Comparison of ENCODE assay signal across 9 mouse cellular contexts in the genomic region with DNA sequence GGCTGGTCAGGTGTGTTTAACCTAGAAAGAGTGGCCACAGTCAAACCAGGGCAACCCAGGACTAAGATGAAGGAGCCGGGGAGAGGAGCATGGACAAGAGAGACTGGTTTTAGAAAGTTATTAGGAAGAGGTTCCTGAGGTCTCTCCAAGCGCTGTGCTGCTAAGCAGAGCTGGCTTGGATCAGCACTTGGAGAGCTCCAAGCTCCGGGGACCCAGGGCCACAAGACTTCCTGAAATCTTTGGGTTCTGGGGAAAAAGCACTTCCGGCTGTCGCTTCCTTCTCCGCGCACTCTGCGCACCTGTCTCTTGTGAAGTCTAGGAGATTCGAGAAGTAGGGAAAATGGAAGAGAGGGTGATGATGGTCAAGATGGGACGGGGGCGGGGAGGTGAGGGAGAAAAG. TPM values are rescaled to one million over a fixed set of nuclear protein-coding genes. Genes with fewer than 3 reads are reported as not detected.
A peak's percentile ranks its signal among the peaks of the same experiment; 100 is the strongest.
DNase-seq lines count a peak whose midpoint lies in the region; ATAC-seq lines count a peak whose summit lies in the region.
"Had no signal": no experiment of that assay in that cellular context is flagged by ENCODE, and none has a peak within 500 bp of the region (broad histone marks: within the 10 kb centered on the region; RNA-seq: fewer than 3 reads in every experiment).

No protein-coding gene starts in this region.

- no peak for DNase-seq in heart, adult 8-10 months (ENCODE audit: low spot score)
- peak; percentile 56 for DNase-seq in ES-CJ7 (ENCODE audit: low read depth, low spot score)
- peak; percentile 51 for DNase-seq in mesoderm, embryonic 11.5 days (ENCODE audit: low read depth, low spot score)
- DNase-seq in gastrocnemius, postnatal 36 days = no peak
- no peak for DNase-seq in left cerebral cortex, adult 8-10 months (ENCODE audit: low spot score in 2 of 2)

- no peak overlapping the region for H3K27ac ChIP-seq in heart, embryonic 12.5 days (ENCODE audit: poor library complexity, severe bottlenecking)
- H3K27ac ChIP-seq in forebrain, embryonic 15.5 days (replicated peaks) = 0 out of 2 replicates have a peak overlapping the region, but pooled peaks have one; percentile 95
- H3K27ac ChIP-seq: lung, embryonic 15.5 days had no signal

- intact Hi-C loops in gastrocnemius, postnatal 36 days (cut with DNase I) = no loop called here

- peaks cover 35% of the 10 kb centered on the region for H3K27me3 ChIP-seq in heart, embryonic 12.5 days (replicated peaks)
- H3K27me3 ChIP-seq in forebrain, embryonic 15.5 days = no peaks in the 10 kb centered on the region

- H3K9ac ChIP-seq in heart, embryonic 12.5 days = no peak overlapping the region
- peak overlapping the region; percentile 86 for H3K9ac ChIP-seq in forebrain, embryonic 15.5 days (replicated peaks)
- H3K9ac ChIP-seq: lung, embryonic 15.5 days had no signal

- H3K9me3 ChIP-seq in heart, embryonic 12.5 days (replicated peaks) = no peaks in the 10 kb centered on the region
- no peaks in the 10 kb centered on the region for H3K9me3 ChIP-seq in forebrain, embryonic 15.5 days
- H3K9me3 ChIP-seq: lung, embryonic 15.5 days had no signal

- 0 out of 2 replicates have a peak overlapping the region, but pooled peaks have one; percentile 10 for H3K4me3 ChIP-seq in heart, embryonic 12.5 days
- H3K4me3 ChIP-seq in forebrain, embryonic 15.5 days = peak overlapping the region; percentile 69
- H3K4me3 ChIP-seq: lung, embryonic 15.5 days had no signal

- H3K4me1 ChIP-seq in heart, embryonic 12.5 days (replicated peaks) = peaks cover 37% of the 10 kb centered on the region
- peaks cover 65% of the 10 kb centered on the region for H3K4me1 ChIP-seq in forebrain, embryonic 15.5 days
- H3K4me1 ChIP-seq: lung, embryonic 15.5 days had no signal

- ATAC-seq in heart, embryonic 12.5 days (ENCODE audit: insufficient number of reproducible peaks, low FRiP score) = no peak
- ATAC-seq in forebrain, embryonic 15.5 days (replicated peaks) = no peak
- no peak for ATAC-seq in megakaryocyte-erythroid progenitor cell, adult 5-6 weeks (replicated peaks; ENCODE audit: low FRiP score, low TSS enrichment, poor library complexity, severe bottlenecking)

- peak overlapping the region; percentile 56 for H3K4me2 ChIP-seq in heart, embryonic 12.5 days
- H3K4me2 ChIP-seq in forebrain, embryonic 15.5 days (replicated peaks) = peak overlapping the region; percentile 86
- H3K4me2 ChIP-seq: lung, embryonic 15.5 days had no signal

- H3K36me3 ChIP-seq in heart, embryonic 12.5 days = no peaks in the 10 kb centered on the region
- H3K36me3 ChIP-seq in forebrain, embryonic 15.5 days = peaks cover 14% of the 10 kb centered on the region
- H3K36me3 ChIP-seq: lung, embryonic 15.5 days had no signal

- 3% methylated on average over 11 of the region's 11 CpGs for WGBS in heart, embryonic 12.5 days
- whole genome bisulfite sequencing in forebrain, embryonic 15.5 days = 20% methylated on average over 11 of the region's 11 CpGs

RNA-seq across cellular contexts. Expression of gene Riiad1, which starts 0.6 kb away (rescaled TPM):
- 5.3 and 5.7 TPM in 2 replicates for polyA plus RNA-seq in heart, embryonic 12.5 days (2016; fragmentation: Nextera tagmentation; extraction: Ambion mirVana)
- 1 to 10 TPM in 3 of 4 experiments, under 1 TPM in 1; 0.95 to 2.1 (median 1.1) TPM for total RNA-seq in heart, adult 8-10 months (2022)
- polyA plus RNA-seq in forebrain, embryonic 15.5 days (2015; fragmentation: Nextera tagmentation; extraction: Ambion mirVana) = 14.1 and 18.0 TPM in 2 replicates
- total RNA-seq in megakaryocyte-erythroid progenitor cell, adult 5-6 weeks (2014; fragmentation: Nextera tagmentation) = 3.9 TPM in 1 of 2 replicates, not detected in the other
- not detected in 2 replicates for total RNA-seq in megakaryocyte-erythroid progenitor cell, adult 5-6 weeks (2017)
- 1 to 10 TPM; 5.5 to 8.3 TPM for total RNA-seq in gastrocnemius, postnatal 36 days (2021)
- 1 to 10 TPM; 5.2 to 6.9 (median 6.1) TPM for total RNA-seq in left cerebral cortex, adult 8-10 months (2022)

RNA-seq across cellular contexts. Expression of gene Celf3, which starts 1.5 kb away (rescaled TPM):
- polyA plus RNA-seq in heart, embryonic 12.5 days (2016; fragmentation: Nextera tagmentation; extraction: Ambion mirVana) = 1.1 and 1.7 TPM in 2 replicates
- under 1 TPM in 1 of 4 experiments, not detected in 3; 0.12 TPM for total RNA-seq in heart, adult 8-10 months (2022)
- 331 and 337 TPM in 2 replicates for polyA plus RNA-seq in forebrain, embryonic 15.5 days (2015; fragmentation: Nextera tagmentation; extraction: Ambion mirVana)
- total RNA-seq in megakaryocyte-erythroid progenitor cell, adult 5-6 weeks (2014; fragmentation: Nextera tagmentation) = not detected in 2 replicates
- not detected in 2 replicates for total RNA-seq in megakaryocyte-erythroid progenitor cell, adult 5-6 weeks (2017)
- total RNA-seq in gastrocnemius, postnatal 36 days (2021) = not detected
- total RNA-seq in left cerebral cortex, adult 8-10 months (2022) = 100 to 1,000 TPM; 136 to 175 (median 139) TPM

RNA-seq across cellular contexts. Expression of gene Oaz3, which starts 35.8 kb away (rescaled TPM):
- 0.57 TPM in 1 of 2 replicates, not detected in the other for polyA plus RNA-seq in heart, embryonic 12.5 days (2016; fragmentation: Nextera tagmentation; extraction: Ambion mirVana)
- under 1 TPM in 1 of 4 experiments, not detected in 3; 0.41 TPM for total RNA-seq in heart, adult 8-10 months (2022)
- 1.6 and 1.7 TPM in 2 replicates for polyA plus RNA-seq in forebrain, embryonic 15.5 days (2015; fragmentation: Nextera tagmentation; extraction: Ambion mirVana)
- total RNA-seq in megakaryocyte-erythroid progenitor cell, adult 5-6 weeks (2014; fragmentation: Nextera tagmentation) = not detected in 2 replicates
- not detected in 2 replicates for total RNA-seq in megakaryocyte-erythroid progenitor cell, adult 5-6 weeks (2017)
- not detected for total RNA-seq in gastrocnemius, postnatal 36 days (2021)
- total RNA-seq in left cerebral cortex, adult 8-10 months (2022) = not detected

RNA-seq across cellular contexts. Expression of gene Mrpl9, which starts 36.4 kb away (rescaled TPM):
- polyA plus RNA-seq in heart, embryonic 12.5 days (2016; fragmentation: Nextera tagmentation; extraction: Ambion mirVana) = 57.4 and 62.0 TPM in 2 replicates
- 10 to 100 TPM; 57.4 to 69.0 (median 61.9) TPM for total RNA-seq in heart, adult 8-10 months (2022)
- 61.7 and 62.7 TPM in 2 replicates for polyA plus RNA-seq in forebrain, embryonic 15.5 days (2015; fragmentation: Nextera tagmentation; extraction: Ambion mirVana)
- 47.9 and 62.5 TPM in 2 replicates for total RNA-seq in megakaryocyte-erythroid progenitor cell, adult 5-6 weeks (2014; fragmentation: Nextera tagmentation)
- 92.4 and 99.0 TPM in 2 replicates for total RNA-seq in megakaryocyte-erythroid progenitor cell, adult 5-6 weeks (2017)
- total RNA-seq in gastrocnemius, postnatal 36 days (2021) = 10 to 100 TPM; 34.6 to 34.7 TPM
- 10 to 100 TPM; 32.7 to 40.7 (median 38.1) TPM for total RNA-seq in left cerebral cortex, adult 8-10 months (2022)

Comparison
In these comparisons a context has a peak if more than half of its experiments do, and no peak if none do; other contexts are left out.
1. DNase-seq: peak in ES-CJ7 (single experiment) and mesoderm, embryonic 11.5 days (single experiment); none in heart, adult 8-10 months (single experiment), gastrocnemius, postnatal 36 days (0 of 2) and left cerebral cortex, adult 8-10 months (0 of 2).
2. RNA of gene Celf3, which starts 1.5 kb away (total RNA-seq): 136 to 175 TPM in left cerebral cortex, adult 8-10 months; 0.12 TPM in heart, adult 8-10 months, not detected in gastrocnemius, postnatal 36 days and not detected in megakaryocyte-erythroid progenitor cell, adult 5-6 weeks; every median in the first group is over 100 times any median in the second.